Mouse (Mus musculus) spleen, adult 2 months (tissue): ENCODE measurements around the gene Hoxc11.

ENCODE experiments used
- CTCF ChIP-seq: fragments of 200-500 bp; IDR thresholded peaks from 2 replicates; pipeline ENCODE4 v1.5.1; 2011; ENCODE audit warnings: mild to moderate bottlenecking, inconsistent platforms; ENCODE audit not compliant: insufficient read depth, insufficient read length, insufficient replicate concordance; ENCODE audit errors: extremely low read depth
- POLR2A ChIP-seq: fragments of 200-500 bp; IDR thresholded peaks from 2 replicates; pipeline ENCODE4 v1.6.1; 2011; ENCODE audit warnings: low read depth, low read length, inconsistent platforms

- TF ChIP-seq CTCF: no peak
- TF ChIP-seq POLR2A: no peak
These were observed 666 bp upstream of the Hoxc11 start for GRCm38 (mm10) chr15:102953561-102953960.
